Mouse (Mus musculus): ENCODE data around the gene Npepps.

DNA sequence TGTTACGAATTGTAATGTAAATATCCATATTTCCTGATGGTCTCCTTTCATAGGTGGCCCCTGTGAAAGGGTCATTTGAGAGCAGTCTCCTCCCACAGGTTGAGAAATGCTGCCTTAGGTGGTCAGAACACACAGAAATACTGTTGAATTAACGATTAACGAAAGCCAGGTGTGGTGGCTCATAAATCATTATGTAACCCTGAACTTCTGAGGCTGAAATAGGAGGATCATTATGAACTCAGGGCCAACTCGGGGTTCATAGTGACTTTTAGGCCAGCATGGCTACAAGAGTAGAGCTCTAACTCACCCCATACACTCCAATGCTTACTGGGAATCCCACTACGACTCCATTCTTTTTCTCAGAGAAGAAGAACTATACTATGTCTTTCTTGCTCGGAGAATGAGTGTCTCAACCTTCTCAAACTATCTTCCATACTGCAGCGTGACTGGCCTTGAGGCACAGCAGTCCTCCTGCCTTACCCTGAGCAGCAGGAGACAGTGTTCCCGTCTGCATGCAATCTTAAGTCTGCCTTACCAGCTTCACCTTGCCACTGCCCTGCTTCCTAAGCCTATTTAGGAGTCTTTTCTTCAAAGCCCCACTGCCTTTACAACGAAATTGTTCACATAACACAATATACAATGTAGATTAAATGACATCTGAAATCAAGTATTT, 69.6 kb downstream of the Npepps start:
- no peak for TF ChIP-seq POLR2A (IDR thresholded peaks at IDR 0.05; ENCODE audit: borderline replicate concordance, control insufficient read depth, low read depth, low read length)
- no peak for TF ChIP-seq CTCF (IDR thresholded peaks at IDR 0.05; ENCODE audit: control insufficient read depth, insufficient read depth, low read length)

Data from bone marrow, adult 2 months (tissue).